24 mouse cellular contexts compared by ENCODE assay signal in genomic region chr13:23485271-23485670, GRCm38 (mm10). TPM values are rescaled to one million over a fixed set of nuclear protein-coding genes. Genes with fewer than 3 reads are reported as not detected.
"Had no signal": no experiment of that assay in that cellular context is flagged by ENCODE, and none has a peak within 500 bp of the region (broad histone marks: within the 10 kb centered on the region; RNA-seq: fewer than 3 reads in every experiment).

No protein-coding gene starts in this region.

- H3K36me3 ChIP-seq: midbrain, embryonic 10.5 days; midbrain, embryonic 12.5 days; neural tube, embryonic 13.5 days; neural tube, embryonic 15.5 days had no signal

- H3K27ac ChIP-seq: midbrain, embryonic 10.5 days; midbrain, embryonic 12.5 days; neural tube, embryonic 13.5 days; neural tube, embryonic 15.5 days had no signal

- DNase-seq: lung, adult 18-20 months; lung, embryonic 14.5 days; lung, postnatal 10 days; lung, postnatal 4 days; midbrain, embryonic 14.5 days; retina, postnatal 1 day; right cerebral cortex, adult 18-20 months; right cerebral cortex, postnatal 25 days; right cerebral cortex, postnatal 4 days; spleen, adult 18-20 months; thymus, adult 18-20 months; thymus, postnatal 14 days; thymus, postnatal 36 days had no signal

- H3K4me3 ChIP-seq: midbrain, embryonic 10.5 days; midbrain, embryonic 12.5 days; myocyte; neural tube, embryonic 13.5 days; neural tube, embryonic 15.5 days had no signal

- H3K27me3 ChIP-seq: neural tube, embryonic 15.5 days had no signal

- H3K9me3 ChIP-seq: midbrain, embryonic 10.5 days; midbrain, embryonic 12.5 days; neural tube, embryonic 13.5 days; neural tube, embryonic 15.5 days had no signal

RNA-seq across cellular contexts. Expression of gene Btn2a2, which starts 3.4 kb away (rescaled TPM):
- total RNA-seq: megakaryocyte, adult 5-6 weeks; megakaryocyte-erythroid progenitor cell, adult 5-6 weeks had no signal
- polyA plus RNA-seq: midbrain, embryonic 14.5 days; midbrain, embryonic 16.5 days; small intestine, adult 2 months had no signal

RNA-seq across cellular contexts. Expression of gene Btn1a1, which starts 19.6 kb away (rescaled TPM):
- total RNA-seq: megakaryocyte, adult 5-6 weeks; megakaryocyte-erythroid progenitor cell, adult 5-6 weeks had no signal
- polyA plus RNA-seq: midbrain, embryonic 12.5 days; neural tube, embryonic 11.5 days; neural tube, embryonic 15.5 days; stomach, embryonic 14.5 days had no signal

RNA-seq across cellular contexts. Expression of gene Hist1h2af, which starts 48.4 kb away (rescaled TPM):
- polyA plus RNA-seq: midbrain, embryonic 16.5 days; neural tube, embryonic 13.5 days had no signal

RNA-seq across cellular contexts. Expression of gene Hist1h3g, which starts 50.0 kb away (rescaled TPM):
- polyA plus RNA-seq: midbrain, embryonic 16.5 days had no signal
